Mouse (Mus musculus): ENCODE data around the gene Tob1.

DNA sequence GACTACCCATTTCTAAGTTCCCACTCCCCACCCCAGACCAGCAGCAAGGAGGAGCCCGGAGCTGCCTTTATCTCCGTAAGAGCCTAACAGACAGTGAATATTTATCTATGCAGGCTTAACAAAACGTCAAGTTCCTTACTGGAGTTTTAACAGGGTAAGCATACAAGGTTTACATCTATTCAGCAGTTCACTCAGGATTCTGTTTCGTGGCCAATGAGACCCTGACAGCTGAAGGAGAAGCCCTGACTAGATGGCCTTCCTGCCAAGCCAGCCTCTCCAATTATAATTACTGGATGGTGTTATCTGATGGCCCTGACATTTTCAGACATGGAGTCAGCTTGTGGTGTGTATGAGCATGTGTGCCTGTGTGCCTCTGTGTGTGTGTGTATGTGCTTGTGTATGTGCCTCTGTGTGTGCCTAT is 37.5 kb upstream of the Tob1 start:
- no peak for TF ChIP-seq CTCF (IDR thresholded peaks at IDR 0.05; ENCODE audit: low read depth, low read length)
- TF ChIP-seq POLR2A (IDR thresholded peaks at IDR 0.05; ENCODE audit: insufficient read depth, low read length): no peak

All from ES-Bruce4 (cell line).